Comparison of ENCODE assay signal across 8 mouse cellular contexts in the genomic region with DNA sequence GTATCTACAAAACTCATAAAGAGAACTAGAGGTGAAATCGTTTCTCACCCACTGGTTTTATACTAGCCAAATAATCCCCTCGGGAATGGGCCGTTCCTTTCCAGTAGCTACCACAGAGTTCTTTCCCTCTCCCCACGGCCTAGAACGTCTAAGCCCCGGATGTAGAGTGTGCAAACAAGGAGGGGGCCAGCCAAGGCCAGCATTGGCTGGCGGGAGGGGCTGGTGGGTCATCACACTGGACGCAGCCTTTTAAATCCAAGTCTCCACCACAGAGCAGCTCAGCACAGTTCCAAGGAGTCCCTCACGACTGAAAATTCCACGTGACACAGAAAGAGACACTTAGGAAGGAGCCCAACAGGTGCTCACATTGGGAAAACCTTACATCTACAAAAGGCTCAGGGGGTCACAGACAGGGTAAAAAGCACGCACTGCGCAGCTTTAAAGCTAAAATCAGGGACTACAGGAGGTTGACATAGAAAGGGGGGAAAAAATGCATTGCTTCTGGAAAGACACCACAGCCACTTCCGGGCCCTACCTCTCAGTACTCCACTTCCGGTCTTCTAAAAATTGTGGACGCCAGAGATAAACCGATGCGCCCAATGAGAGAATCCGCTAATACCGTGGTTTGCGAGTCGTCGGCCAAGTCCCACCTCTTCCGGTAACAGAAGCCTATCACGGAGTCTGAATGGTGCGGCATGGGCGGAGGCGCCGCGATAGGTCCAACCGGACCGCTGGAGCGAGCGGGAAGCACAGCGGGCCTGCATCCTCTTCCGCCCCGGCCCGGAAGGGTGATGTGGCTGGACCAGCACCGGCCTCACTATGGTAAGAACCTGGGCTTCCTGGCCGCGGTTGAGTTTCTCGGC. TPM values are rescaled to one million over a fixed set of nuclear protein-coding genes. Genes with fewer than 3 reads are reported as not detected.
DNase-seq lines count a peak whose midpoint lies in the region; ATAC-seq and TF ChIP-seq lines count a peak whose summit lies in the region.

A gene (plus strand): TSS at position 162 of the 863 bp plus-strand sequence.
A gene (minus strand): TSS at position 647 of the 863 bp plus-strand sequence.

- H3K27me3 ChIP-seq in ES-Bruce4 (ENCODE audit: control insufficient read depth, insufficient read depth, low read length, poor library complexity, severe bottlenecking), result no peaks in the 10 kb centered on the region
- no peaks in the 10 kb centered on the region for H3K27me3 ChIP-seq in forebrain, embryonic 13.5 days
- no peaks in the 10 kb centered on the region for H3K27me3 ChIP-seq in liver, postnatal 0 days (ENCODE audit: insufficient read depth, low read length)
- H3K27me3 ChIP-seq in neural tube, embryonic 14.5 days (ENCODE audit: control insufficient read depth, insufficient read depth, low read length), result no peaks in the 10 kb centered on the region

- no peak for TF ChIP-seq POLR2A in ES-Bruce4 (IDR thresholded peaks at IDR 0.05; ENCODE audit: insufficient read depth, low read length)

- peak; percentile 99 for ATAC-seq in cerebellum, adult (ENCODE audit: insufficient number of reproducible peaks, low FRiP score, low TSS enrichment)
- ATAC-seq in forebrain, embryonic 13.5 days, result peak; percentile 100
- peak; percentile 99 for ATAC-seq in liver, postnatal 0 days
- peak; percentile 100 for ATAC-seq in neural tube, embryonic 14.5 days (ENCODE audit: low read depth)

- H3K4me2 ChIP-seq in forebrain, embryonic 13.5 days, result peak within 1 kb of the TSS; percentile 81
- H3K4me2 ChIP-seq in liver, postnatal 0 days (ENCODE audit: low read depth, low read length), result peak within 1 kb of the TSS; percentile 85
- peak within 1 kb of the TSS; percentile 97 for H3K4me2 ChIP-seq in neural tube, embryonic 14.5 days (ENCODE audit: low read depth, low read length)

- WGBS in forebrain, embryonic 13.5 days, result 3% methylated on average over 40 of the region's 41 CpGs
- 1% methylated on average over 41 of the region's 41 CpGs for WGBS in large intestine, adult 2 months
- WGBS in liver, postnatal 0 days (ENCODE audit: insufficient replicate concordance), result 2% methylated on average over 41 of the region's 41 CpGs
- WGBS in neural tube, embryonic 14.5 days, result 3% methylated on average over 38 of the region's 41 CpGs

- peak within 1 kb of the TSS; percentile 91 for H3K9ac ChIP-seq in ES-Bruce4 (ENCODE audit: low read depth, poor library complexity, severe bottlenecking)
- peak within 1 kb of the TSS; percentile 88 for H3K9ac ChIP-seq in forebrain, embryonic 13.5 days
- H3K9ac ChIP-seq in liver, postnatal 0 days (replicated peaks), result peak within 1 kb of the TSS; percentile 84
- H3K9ac ChIP-seq in neural tube, embryonic 14.5 days (replicated peaks; ENCODE audit: low read depth, low read length), result peak within 1 kb of the TSS; percentile 84

- no peak for TF ChIP-seq EP300 in ES-Bruce4 (IDR thresholded peaks at IDR 0.05; ENCODE audit: insufficient read depth, low read depth, low read length)
- 0 out of 2 replicates have a peak, but pooled peaks have one; percentile 8 for TF ChIP-seq EP300 in liver, postnatal 0 days (IDR thresholded peaks at IDR 0.05; ENCODE audit: low read depth)

- H3K27ac ChIP-seq in ES-Bruce4 (ENCODE audit: insufficient read depth, low read length), result peak within 1 kb of the TSS; percentile 81
- peak within 1 kb of the TSS; percentile 78 for H3K27ac ChIP-seq in forebrain, embryonic 13.5 days
- H3K27ac ChIP-seq in liver, postnatal 0 days (ENCODE audit: low read depth), result peak within 1 kb of the TSS; percentile 93
- peak within 1 kb of the TSS; percentile 87 for H3K27ac ChIP-seq in neural tube, embryonic 14.5 days (ENCODE audit: low read depth, low read length)

- peak within 1 kb of the TSS; percentile 100 for H3K4me3 ChIP-seq in ES-Bruce4 (ENCODE audit: low read depth, low read length)
- H3K4me3 ChIP-seq in forebrain, embryonic 13.5 days, result peak within 1 kb of the TSS; percentile 88
- peak within 1 kb of the TSS; percentile 89 for H3K4me3 ChIP-seq in liver, postnatal 0 days (ENCODE audit: low read depth, low read length)
- peak within 1 kb of the TSS; percentile 85 for H3K4me3 ChIP-seq in neural tube, embryonic 14.5 days (ENCODE audit: low read depth, low read length)

- H3K4me1 ChIP-seq in ES-Bruce4 (ENCODE audit: control insufficient read depth, insufficient read depth, low read length), result no peaks in the 10 kb centered on the region
- peaks cover 10% of the 10 kb centered on the region for H3K4me1 ChIP-seq in forebrain, embryonic 13.5 days
- no peaks in the 10 kb centered on the region for H3K4me1 ChIP-seq in liver, postnatal 0 days (ENCODE audit: insufficient read depth)
- H3K4me1 ChIP-seq in neural tube, embryonic 14.5 days (ENCODE audit: control insufficient read depth, insufficient read depth, low read length), result peaks cover 8% of the 10 kb centered on the region; the same call in 1 of the 2 replicates

- DNase-seq in heart, postnatal 10 days, result peak; percentile 99
- DNase-seq in large intestine, adult 2 months (ENCODE audit: low read depth, low spot score), result peak; percentile 98
- peak; percentile 95 for DNase-seq in liver, postnatal 0 days
- peak; percentile 93 for DNase-seq in testis, postnatal 10 days (ENCODE audit: low spot score)

- H3K9me3 ChIP-seq in ES-Bruce4 (replicated peaks; ENCODE audit: control insufficient read depth, insufficient read depth, low read length, poor library complexity, severe bottlenecking), result peaks cover 3% of the 10 kb centered on the region; the same call in 1 of the 2 replicates
- H3K9me3 ChIP-seq in forebrain, embryonic 13.5 days (replicated peaks), result no peaks in the 10 kb centered on the region
- H3K9me3 ChIP-seq in liver, postnatal 0 days (ENCODE audit: low read length), result no peaks in the 10 kb centered on the region
- no peaks in the 10 kb centered on the region for H3K9me3 ChIP-seq in neural tube, embryonic 14.5 days (ENCODE audit: control insufficient read depth, low read length)

- peaks cover 2% of the 10 kb centered on the region; the same call in 1 of the 2 replicates for H3K36me3 ChIP-seq in ES-Bruce4 (ENCODE audit: control insufficient read depth, insufficient read depth, low read length, poor library complexity, severe bottlenecking)
- peaks cover 5% of the 10 kb centered on the region; the same call in 1 of the 2 replicates for H3K36me3 ChIP-seq in forebrain, embryonic 13.5 days (ENCODE audit: poor library complexity, severe bottlenecking)
- H3K36me3 ChIP-seq in liver, postnatal 0 days (replicated peaks; ENCODE audit: insufficient read depth, low read length), result no peaks in the 10 kb centered on the region; the same call in 1 of the 2 replicates
- no peaks in the 10 kb centered on the region for H3K36me3 ChIP-seq in neural tube, embryonic 14.5 days (ENCODE audit: control insufficient read depth, insufficient read depth, low read length)

- intact Hi-C loops in heart, postnatal 10 days (cut with DNase I), result loop anchor here (5.0 kb wide), 1 partner anchor 347 kb away; a partner anchor contains a TSS

- no peak for TF ChIP-seq CTCF in ES-Bruce4 (IDR thresholded peaks at IDR 0.05; ENCODE audit: low read depth, low read length)
- TF ChIP-seq CTCF in liver, postnatal 0 days (IDR thresholded peaks at IDR 0.05; ENCODE audit: low read depth), result no peak

RNA-seq across cellular contexts. Expression of the first gene that starts in this region (rescaled TPM):
- 40.0 and 49.0 TPM in 2 replicates for polyA plus RNA-seq in ES-Bruce4 (2011; ENCODE audit: insufficient read depth, insufficient read length, low read depth, missing spikeins)
- polyA plus RNA-seq in forebrain, embryonic 13.5 days (2015; fragmentation: Nextera tagmentation; extraction: Ambion mirVana), result 56.5 and 57.5 TPM in 2 replicates
- 10 to 100 TPM; 12.9 to 14.2 TPM for total RNA-seq in heart, postnatal 10 days (2021)
- polyA plus RNA-seq in large intestine, adult 2 months (2012; rRNA removed), result 4.3 and 5.5 TPM in 2 replicates
- 29.3 and 29.5 TPM in 2 replicates for polyA plus RNA-seq in liver, postnatal 0 days (2015; fragmentation: Nextera tagmentation; extraction: Ambion mirVana)
- polyA plus RNA-seq in neural tube, embryonic 14.5 days (2014; fragmentation: Nextera tagmentation; extraction: Ambion mirVana), result 53.2 and 54.9 TPM in 2 replicates

RNA-seq across cellular contexts. Expression of the second gene that starts in this region (rescaled TPM):
- 20.0 and 25.0 TPM in 2 replicates for polyA plus RNA-seq in ES-Bruce4 (2011; ENCODE audit: insufficient read depth, insufficient read length, low read depth, missing spikeins)
- polyA plus RNA-seq in forebrain, embryonic 13.5 days (2015; fragmentation: Nextera tagmentation; extraction: Ambion mirVana), result 14.2 and 16.2 TPM in 2 replicates
- 10 to 100 TPM; 11.4 to 13.1 TPM for total RNA-seq in heart, postnatal 10 days (2021)
- polyA plus RNA-seq in large intestine, adult 2 months (2012; rRNA removed), result 0.70 and 0.72 TPM in 2 replicates
- polyA plus RNA-seq in liver, postnatal 0 days (2015; fragmentation: Nextera tagmentation; extraction: Ambion mirVana), result 7.8 and 8.3 TPM in 2 replicates
- polyA plus RNA-seq in neural tube, embryonic 14.5 days (2014; fragmentation: Nextera tagmentation; extraction: Ambion mirVana), result 14.5 and 17.5 TPM in 2 replicates

Comparison
In these comparisons a context has a peak if more than half of its experiments do, and no peak if none do; other contexts are left out.
1. Peak in every context shown above with its lines: DNase-seq, ATAC-seq, H3K4me3 ChIP-seq and H3K27ac ChIP-seq.